Mouse (Mus musculus) spleen, postnatal 36 days (tissue): Measurements from ENCODE around the gene Cnot6.

Experiments
- DNase-seq, 2 experiments: peaks; one replicate each; pipeline ENCODE4 v3.0.0; 2022; ENCODE audit warnings: low spot score in 2 of 2, mixed read lengths in 1 of 2

The Cnot6 gene

GRCm38 (mm10) chr11:49713336-49714334 is 1.1 kb upstream of the Cnot6 start:
- DNase-seq = peak; percentile 6 to 27

- peak in 1 of 2 experiments; percentile 32 for DNase-seq
Measured at GRCm38 (mm10) chr11:49711981-49712554, 455 bp downstream of the Cnot6 start.

DNA sequence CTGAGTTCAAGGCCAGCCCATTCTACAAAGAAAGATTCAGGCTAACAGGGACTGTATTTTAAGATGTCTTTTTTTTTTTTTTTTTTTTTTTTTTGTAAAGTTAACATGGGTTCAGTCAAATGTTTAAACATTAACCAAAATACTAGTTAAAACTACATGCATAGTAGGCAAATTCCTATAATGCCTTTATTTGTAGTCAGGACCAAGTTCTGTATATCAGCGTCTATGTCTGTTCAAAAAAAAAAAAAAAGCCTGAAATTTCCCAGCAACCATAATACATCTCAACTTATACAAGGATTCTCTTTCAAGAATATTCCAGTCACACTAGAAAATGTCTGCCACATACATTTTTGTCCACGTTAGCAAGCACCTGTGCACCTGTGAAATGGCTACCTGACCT is 1.9 kb downstream of the Cnot6 start:
- no peak for DNase-seq

DNA sequence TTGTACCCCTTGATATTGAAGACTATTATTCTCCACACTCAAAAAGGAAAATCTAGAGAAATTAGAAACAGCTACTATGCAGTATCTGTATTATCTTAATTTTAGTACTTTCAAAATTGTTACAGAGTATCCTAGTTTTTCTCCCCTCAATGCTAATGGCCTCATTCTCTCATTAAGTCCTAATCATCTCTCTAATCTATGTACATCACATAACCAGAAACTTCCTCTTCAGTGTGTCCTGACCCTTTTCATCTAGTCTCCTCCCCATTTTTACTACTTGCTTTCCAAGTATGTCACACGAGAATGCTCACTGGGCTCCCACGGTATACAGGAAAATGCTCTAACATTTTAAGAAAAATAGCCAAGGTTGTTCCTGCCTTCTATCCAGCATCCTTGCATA is 4.7 kb downstream of the Cnot6 start:
- no peak for DNase-seq

GRCm38 (mm10) chr11:49704804-49705203 is 7.7 kb downstream of the Cnot6 start:
- DNase-seq = no peak

DNA sequence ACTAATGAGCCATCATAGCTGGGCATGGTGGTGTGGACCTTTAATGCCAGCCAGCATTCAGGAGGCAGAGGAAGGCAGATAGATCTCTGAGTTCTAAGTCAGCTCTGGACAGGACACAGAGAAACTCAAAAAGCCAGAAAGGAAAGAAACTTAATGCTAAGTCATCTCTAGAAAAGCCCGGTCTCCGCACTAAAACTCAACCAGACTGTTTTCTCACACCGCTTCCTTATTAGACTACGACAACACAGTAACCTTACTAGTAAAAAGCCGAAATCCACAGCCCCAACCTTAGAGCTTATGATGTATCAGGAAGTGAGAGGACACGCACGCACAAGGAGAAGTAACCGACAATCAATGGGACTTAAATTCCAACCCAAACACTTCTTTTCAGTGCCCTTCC is 10.5 kb downstream of the Cnot6 start:
- DNase-seq = no peak

DNA sequence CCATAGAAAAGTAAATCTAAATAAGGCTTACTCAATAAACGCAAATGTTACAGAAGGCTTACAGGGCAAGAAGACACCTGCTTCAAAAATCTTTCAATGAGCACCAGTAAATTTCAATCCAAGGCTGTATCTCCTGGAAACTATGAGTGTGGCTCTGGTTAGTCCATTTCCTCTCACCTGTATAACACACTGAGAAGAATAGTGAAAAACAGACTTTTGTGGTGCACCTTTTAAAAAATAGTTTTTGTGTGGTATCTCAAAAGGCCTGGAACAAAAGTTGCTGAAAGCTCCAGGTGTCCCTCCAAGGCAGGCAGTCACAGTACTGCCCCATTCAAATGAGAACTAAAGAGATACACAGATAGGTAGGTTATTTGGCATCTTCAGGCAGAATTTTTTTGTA is 13.4 kb downstream of the Cnot6 start:
- DNase-seq = no peak

GRCm38 (mm10) chr11:49697779-49698178 is 14.7 kb downstream of the Cnot6 start:
- DNase-seq = no peak

DNA sequence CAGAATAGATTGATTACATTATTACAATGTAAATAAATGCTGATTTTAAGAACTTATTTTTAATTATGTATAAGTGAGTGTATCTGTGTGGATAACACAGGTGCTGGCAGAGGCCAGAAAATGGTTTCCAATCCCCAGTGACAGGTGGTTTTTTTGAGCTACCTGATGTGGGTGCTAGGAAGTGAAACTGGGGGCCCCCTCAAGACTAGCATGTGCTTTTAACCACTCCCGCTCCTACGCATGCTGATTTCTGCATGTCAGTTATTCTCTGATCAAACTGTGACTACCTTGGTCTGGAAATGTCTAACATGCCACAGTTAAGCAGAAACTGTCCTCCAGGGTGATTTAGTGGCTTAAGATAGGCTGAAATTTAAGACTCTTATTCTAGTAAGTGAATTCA is 16.1 kb downstream of the Cnot6 start:
- DNase-seq = peak; percentile 46 to 53

GRCm38 (mm10) chr11:49695695-49696094 is 16.8 kb downstream of the Cnot6 start:
- DNase-seq = no peak

DNA sequence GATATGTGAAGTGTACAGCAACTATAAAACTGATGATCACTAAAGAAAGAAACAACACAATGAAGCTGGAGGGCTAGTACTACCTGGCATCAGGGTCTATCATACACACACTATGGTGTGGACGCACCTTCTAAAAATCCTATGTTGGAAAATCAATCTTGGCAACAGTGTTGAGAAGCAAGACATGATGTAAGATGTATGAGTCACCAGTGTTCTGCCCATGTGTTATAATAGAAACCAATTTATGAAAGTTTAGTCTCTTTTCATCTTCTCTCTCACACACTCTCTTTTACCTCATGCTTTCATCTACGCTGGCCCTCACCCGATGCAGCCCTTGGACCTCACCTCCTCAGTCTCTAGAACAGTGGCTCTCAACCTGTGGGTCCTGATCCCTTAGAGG is 17.5 kb downstream of the Cnot6 start:
- no peak for DNase-seq

DNA sequence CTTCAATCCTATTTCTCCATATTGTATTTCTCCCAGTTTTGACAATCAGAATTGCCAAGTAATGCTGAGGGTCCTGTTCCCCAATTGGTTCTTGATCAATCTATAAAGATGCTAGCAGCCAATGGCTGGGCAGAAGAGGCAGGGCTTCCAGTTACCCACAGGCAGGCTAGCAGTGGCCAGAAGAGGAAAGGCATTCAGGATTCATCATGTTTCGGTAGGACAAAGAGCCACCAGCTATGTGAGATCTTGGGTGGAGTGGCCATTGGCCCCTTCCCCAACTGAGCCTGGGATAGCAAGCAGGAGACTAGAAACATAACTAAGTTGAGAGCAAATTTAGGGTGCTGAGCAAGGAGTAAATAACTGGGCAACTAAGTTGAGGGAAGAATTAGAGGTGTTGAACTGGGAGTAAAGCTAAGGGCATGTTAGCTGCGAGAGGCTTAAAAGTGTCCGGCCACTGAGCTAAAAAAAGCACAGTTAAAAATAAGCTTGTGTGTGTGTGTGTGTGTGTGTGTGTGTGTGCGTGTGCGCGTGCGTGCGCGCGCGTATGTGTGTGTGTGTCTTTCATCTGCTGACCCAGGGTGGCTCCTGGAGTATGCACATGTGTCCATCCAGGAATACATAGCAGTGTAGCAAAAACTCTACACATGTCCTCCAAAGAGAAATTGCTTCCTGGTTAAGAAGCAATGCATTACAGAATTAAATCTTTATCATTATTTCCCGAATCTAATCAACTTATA is 28.1 kb downstream of the Cnot6 start:
- DNase-seq = no peak

DNA sequence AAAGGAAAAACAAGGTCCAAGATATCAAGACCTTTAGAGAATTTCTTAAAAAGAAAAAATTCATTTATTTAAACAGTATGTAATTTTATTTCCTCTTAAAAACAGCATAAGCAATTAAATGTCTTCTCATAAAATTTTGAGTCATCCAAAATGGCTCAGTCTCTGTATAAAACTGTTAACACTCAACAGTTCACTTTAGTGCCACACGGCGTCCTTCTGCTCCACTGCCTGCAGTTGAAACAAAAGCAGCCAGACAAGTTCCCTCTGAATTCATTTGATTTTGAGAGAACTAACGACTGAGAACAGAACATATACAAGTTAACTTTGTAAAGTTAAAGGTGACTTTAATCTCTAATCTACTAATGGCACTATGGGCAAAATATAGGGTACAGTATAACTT is 39.1 kb downstream of the Cnot6 start:
- no peak for DNase-seq

DNA sequence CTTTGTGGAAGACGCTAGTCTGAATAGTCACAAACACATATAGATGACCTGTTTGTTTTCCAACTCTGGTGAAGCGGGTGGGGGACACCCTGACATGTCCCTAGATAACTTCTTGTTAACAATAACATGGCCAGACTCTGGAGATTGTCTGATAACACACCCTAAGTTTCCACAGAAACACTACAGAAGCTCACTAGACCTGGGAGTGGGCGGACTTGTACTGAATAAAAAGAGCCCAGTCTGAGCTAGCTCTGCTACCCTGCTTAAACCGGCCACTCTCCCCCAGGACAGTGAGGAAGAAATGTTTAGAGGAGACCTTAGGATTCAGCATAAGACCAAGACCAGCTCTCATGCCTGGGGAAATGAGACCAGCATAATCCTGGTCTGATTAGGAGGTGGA is 47.1 kb downstream of the Cnot6 start:
- DNase-seq = no peak

GRCm38 (mm10) chr11:49664262-49665140 is 48.0 kb downstream of the Cnot6 start:
- DNase-seq = no peak

DNA sequence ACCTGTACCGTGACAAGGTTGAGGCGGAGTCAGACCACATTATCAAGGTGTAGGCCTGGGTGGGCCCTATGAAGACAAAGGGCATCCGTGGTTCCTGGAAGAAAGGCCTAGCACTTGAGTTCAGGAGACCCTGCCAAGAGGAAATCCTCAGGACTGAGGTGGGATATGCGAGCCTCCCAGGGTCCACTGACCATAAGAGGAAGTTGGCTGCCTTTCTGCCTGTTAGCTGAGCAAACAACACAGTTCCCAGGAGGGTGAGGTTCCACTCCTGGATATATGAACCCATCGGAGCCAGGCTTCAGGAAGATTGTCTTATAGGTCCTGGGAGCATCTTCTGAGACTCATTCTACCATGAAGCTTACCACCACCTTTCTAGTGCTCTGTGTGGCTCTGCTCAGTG is 49.2 kb downstream of the Cnot6 start, which contains the start of gene Scgb3a1:
Gene Scgb3a1 (plus strand): TSS at position 301 of the 400 bp plus-strand sequence.
- no peak for DNase-seq

- no peak for DNase-seq
Measured at GRCm38 (mm10) chr11:49662292-49662780, 50.2 kb downstream of the Cnot6 start.

DNA sequence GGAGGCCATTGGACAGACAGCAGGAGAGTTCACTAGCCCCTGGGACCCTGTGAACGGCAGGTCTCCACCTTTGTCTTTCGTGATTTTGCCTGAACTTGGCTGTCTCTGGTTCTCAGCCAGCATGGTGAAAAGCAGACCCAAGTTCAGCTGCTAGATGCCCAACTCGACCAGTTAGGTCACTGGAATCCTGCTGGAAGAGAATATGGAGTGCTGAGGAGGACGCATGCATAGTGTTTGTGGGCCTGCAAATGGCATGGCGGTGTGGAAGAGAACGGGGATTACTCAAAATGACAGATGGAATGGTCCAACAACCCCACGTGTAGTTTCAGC is 53.1 kb downstream of the Cnot6 start:
- no peak for DNase-seq

GRCm38 (mm10) chr11:49658791-49659469 is 53.6 kb downstream of the Cnot6 start:
- no peak for DNase-seq

GRCm38 (mm10) chr11:49658065-49658464 is 54.5 kb downstream of the Cnot6 start:
- no peak for DNase-seq

GRCm38 (mm10) chr11:49655501-49655900 is 57.0 kb downstream of the Cnot6 start:
- no peak for DNase-seq
